Mouse (Mus musculus): ENCODE results near the gene Efcab12.
"Not testable (repeated sequence)": the region's sequence is repeated elsewhere in the genome, so short reads cannot be mapped to it uniquely, and the experiment has no call there.

Efcab12 gene

GRCm38 (mm10) chr6:115838161-115838597 lies at the start of gene Efcab12:
TSS of gene Efcab12 (minus strand) at chr6:115838412.
- in situ Hi-C loops (cut with MboI; ENCODE audit: unreplicated experiment in 2 of 2), result no loop called here

- in situ Hi-C loops (cut with MboI; ENCODE audit: unreplicated experiment in 2 of 2), result loop anchor here (25.0 kb wide), 2 partner anchors 725 to 1950 kb away; partner anchors contain the start of gene Zfp637 (in 1 of the 2)
These were observed 48.7 kb upstream of the Efcab12 start for GRCm38 (mm10) chr6:115886894-115887293.

- in situ Hi-C loops (cut with MboI; ENCODE audit: unreplicated experiment in 2 of 2), result loop anchor here (25.0 kb wide), 2 partner anchors 728 to 1953 kb away; partner anchors contain the start of gene Zfp637 (in 1 of the 2)
These were observed 45.8 kb upstream of the Efcab12 start for GRCm38 (mm10) chr6:115884018-115884417.

- in situ Hi-C loops (cut with MboI; ENCODE audit: unreplicated experiment in 2 of 2), result loop anchor here (25.0 kb wide), 2 partner anchors 732 to 1957 kb away; partner anchors contain the start of gene Zfp637 (in 1 of the 2)
These were observed 42.5 kb upstream of the Efcab12 start for GRCm38 (mm10) chr6:115880751-115881150.

- in situ Hi-C loops (cut with MboI; ENCODE audit: unreplicated experiment in 2 of 2), result loop anchor here (25.0 kb wide), 2 partner anchors 733 to 1958 kb away; partner anchors contain the start of gene Zfp637 (in 1 of the 2)
These were observed 41.5 kb upstream of the Efcab12 start for GRCm38 (mm10) chr6:115879736-115880135.

GRCm38 (mm10) chr6:115878694-115879093 lies 40.5 kb upstream of the Efcab12 start:
- in situ Hi-C loops (cut with MboI; ENCODE audit: unreplicated experiment in 2 of 2), result loop anchor here (25.0 kb wide), 2 partner anchors 734 to 1959 kb away; partner anchors contain the start of gene Zfp637 (in 1 of the 2)

GRCm38 (mm10) chr6:115877239-115877638 lies 39.0 kb upstream of the Efcab12 start:
- in situ Hi-C loops (cut with MboI; ENCODE audit: unreplicated experiment in 2 of 2), result loop anchor here (25.0 kb wide), 2 partner anchors 735 to 1960 kb away; partner anchors contain the start of gene Zfp637 (in 1 of the 2)

GRCm38 (mm10) chr6:115871318-115871717 lies 33.1 kb upstream of the Efcab12 start:
- in situ Hi-C loops (cut with MboI; ENCODE audit: unreplicated experiment in 2 of 2), result not testable (repeated sequence)

- in situ Hi-C loops (cut with MboI; ENCODE audit: unreplicated experiment in 2 of 2), result not testable (repeated sequence)
These were observed 28.9 kb upstream of the Efcab12 start for GRCm38 (mm10) chr6:115867157-115867556.

- in situ Hi-C loops (cut with MboI; ENCODE audit: unreplicated experiment in 2 of 2), result no loop called here
These were observed 27.0 kb upstream of the Efcab12 start for GRCm38 (mm10) chr6:115865246-115865645.

- in situ Hi-C loops (cut with MboI; ENCODE audit: unreplicated experiment in 2 of 2), result no loop called here
These were observed 25.2 kb upstream of the Efcab12 start for GRCm38 (mm10) chr6:115863340-115863841.

GRCm38 (mm10) chr6:115860027-115860556 lies 21.9 kb upstream of the Efcab12 start:
- in situ Hi-C loops (cut with MboI; ENCODE audit: unreplicated experiment in 2 of 2), result no loop called here

- in situ Hi-C loops (cut with MboI; ENCODE audit: unreplicated experiment in 2 of 2), result loop anchor here in 1 of 2 experiments (10.0 kb wide), 1 partner anchor 134 kb away; no protein-coding TSS in a partner anchor
These were observed 21.0 kb upstream of the Efcab12 start for GRCm38 (mm10) chr6:115859258-115859657.

GRCm38 (mm10) chr6:115856361-115856745 lies 18.1 kb upstream of the Efcab12 start:
- in situ Hi-C loops (cut with MboI; ENCODE audit: unreplicated experiment in 2 of 2), result loop anchor here in 1 of 2 experiments (10.0 kb wide), 1 partner anchor 132 kb away; no protein-coding TSS in a partner anchor

- in situ Hi-C loops (cut with MboI; ENCODE audit: unreplicated experiment in 2 of 2), result loop anchor here in 1 of 2 experiments (10.0 kb wide), 1 partner anchor 131 kb away; no protein-coding TSS in a partner anchor
These were observed 17.6 kb upstream of the Efcab12 start for GRCm38 (mm10) chr6:115855733-115856360.

GRCm38 (mm10) chr6:115854432-115854831 lies 16.2 kb upstream of the Efcab12 start:
- in situ Hi-C loops (cut with MboI; ENCODE audit: unreplicated experiment in 2 of 2), result loop anchor here (5.0 to 10.0 kb wide), 4 partner anchors 37 to 130 kb away; no protein-coding TSS in a partner anchor

GRCm38 (mm10) chr6:115853985-115854384 lies 15.8 kb upstream of the Efcab12 start:
- in situ Hi-C loops (cut with MboI; ENCODE audit: unreplicated experiment in 2 of 2), result loop anchor here (5.0 to 10.0 kb wide), 4 partner anchors 37 to 129 kb away; no protein-coding TSS in a partner anchor

- in situ Hi-C loops (cut with MboI; ENCODE audit: unreplicated experiment in 2 of 2), result loop anchor here (5.0 to 10.0 kb wide), 4 partner anchors 36 to 128 kb away; no protein-coding TSS in a partner anchor
These were observed 15.0 kb upstream of the Efcab12 start, which contains the start of the genes Mbd4 and Ift122 for GRCm38 (mm10) chr6:115853091-115853813. TSS of gene Mbd4 (minus strand) at chr6:115853371. TSS of gene Ift122 (plus strand) at chr6:115853470.

GRCm38 (mm10) chr6:115852446-115853090 lies 14.4 kb upstream of the Efcab12 start:
- in situ Hi-C loops (cut with MboI; ENCODE audit: unreplicated experiment in 2 of 2), result loop anchor here (5.0 to 10.0 kb wide), 4 partner anchors 35 to 128 kb away; no protein-coding TSS in a partner anchor

All from v-Abl transformed pro-B cells (cell line).